Mouse (Mus musculus): ENCODE measurements at regions not wholly inside any gene's neighbourhood (a gene's known extent, or its start where the extent isn't known, plus 50 kb on each side); places are given as distances from the start of the nearest gene placed in this dataset.

DNA sequence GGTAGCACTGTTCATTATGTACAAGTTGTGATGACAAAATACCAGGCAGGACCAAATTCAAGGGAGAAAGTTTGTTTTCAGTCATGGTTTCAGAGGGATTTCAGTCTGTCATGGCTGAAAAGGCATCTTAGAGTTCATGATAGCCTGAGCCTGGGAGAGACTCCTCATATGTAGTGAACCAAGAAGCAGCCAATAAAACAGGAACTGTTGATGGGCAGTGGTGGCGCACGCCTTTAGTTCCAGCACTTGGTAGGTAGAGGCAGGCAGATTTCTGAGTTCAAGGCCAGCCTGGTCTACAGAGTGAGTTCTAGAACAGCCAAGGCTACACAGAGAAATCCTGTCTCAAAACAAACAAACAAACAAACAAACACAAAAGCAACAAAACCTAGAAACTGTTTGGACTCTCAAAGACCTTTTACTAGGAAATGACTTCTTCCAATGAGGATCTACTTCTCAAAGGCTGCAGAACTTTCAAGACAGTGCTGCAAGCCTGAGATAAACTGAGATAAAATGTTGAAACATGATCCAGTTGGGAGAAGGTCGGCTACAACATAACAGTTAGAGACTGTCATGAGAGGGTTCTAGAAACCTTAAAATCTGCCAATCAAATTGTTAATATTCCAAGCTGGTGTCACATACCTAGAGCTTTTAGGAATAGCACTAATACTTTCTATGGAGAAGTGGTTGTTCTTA is 817.5 kb upstream of the Lcorl start:
- no peaks in the 10 kb centered on the region for H3K9me3 ChIP-seq (ENCODE audit: control insufficient read depth, low read length)
- no peak overlapping the region for H3K9ac ChIP-seq (ENCODE audit: low read depth, low read length)
- ATAC-seq (replicated peaks; ENCODE audit: low FRiP score) (no peak), DNase-seq (ENCODE audit: low spot score) (no peak)
- no peaks in the 10 kb centered on the region for H3K4me1 ChIP-seq (replicated peaks; ENCODE audit: control insufficient read depth, insufficient read depth, low read length)
- no peak overlapping the region for H3K27ac ChIP-seq (ENCODE audit: low read depth, low read length)
- no peak overlapping the region for H3K4me2 ChIP-seq
- H3K36me3 ChIP-seq (ENCODE audit: control insufficient read depth, insufficient read depth, low read length): no peaks in the 10 kb centered on the region
- H3K4me3 ChIP-seq (ENCODE audit: low read depth, low read length): no peak overlapping the region
- 75% methylated on average over 3 of the region's 3 CpGs for WGBS
- H3K27me3 ChIP-seq (replicated peaks; ENCODE audit: control insufficient read depth, insufficient read depth, low read length): no peaks in the 10 kb centered on the region

DNA sequence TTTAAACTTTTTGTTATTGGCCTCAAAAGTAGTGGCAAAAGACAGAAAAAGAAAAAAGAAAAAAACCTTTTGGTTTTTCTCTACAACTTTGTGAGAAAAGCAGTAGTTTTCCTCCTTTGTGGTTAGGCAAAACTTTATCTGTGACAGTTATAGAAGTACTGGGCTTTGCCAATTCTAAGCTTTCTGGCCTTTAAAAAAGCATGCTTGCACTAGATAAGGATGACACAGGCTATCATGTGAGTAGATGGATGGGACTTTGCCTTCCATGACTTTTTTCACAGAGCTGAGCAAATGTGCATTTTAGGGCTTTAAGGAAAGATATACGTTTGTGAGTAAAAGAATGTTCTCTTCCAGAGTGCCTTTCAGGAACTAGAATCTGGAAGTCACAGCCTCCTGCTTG is 816.0 kb upstream of the Lcorl start:
- H3K27me3 ChIP-seq (replicated peaks; ENCODE audit: control insufficient read depth, insufficient read depth, low read length): no peaks in the 10 kb centered on the region
- WGBS: 33% methylated on average over 1 of the region's 1 CpGs
- H3K9ac ChIP-seq (ENCODE audit: low read depth, low read length): no peak overlapping the region
- DNase-seq (ENCODE audit: low spot score) (no peak), ATAC-seq (replicated peaks; ENCODE audit: low FRiP score) (peak; percentile 60)
- no peak overlapping the region for H3K4me3 ChIP-seq (ENCODE audit: low read depth, low read length)
- H3K36me3 ChIP-seq (ENCODE audit: control insufficient read depth, insufficient read depth, low read length): no peaks in the 10 kb centered on the region
- H3K4me1 ChIP-seq (replicated peaks; ENCODE audit: control insufficient read depth, insufficient read depth, low read length): no peaks in the 10 kb centered on the region
- H3K27ac ChIP-seq (ENCODE audit: low read depth, low read length): no peak overlapping the region
- H3K9me3 ChIP-seq (ENCODE audit: control insufficient read depth, low read length): no peaks in the 10 kb centered on the region
- H3K4me2 ChIP-seq: no peak overlapping the region

DNA sequence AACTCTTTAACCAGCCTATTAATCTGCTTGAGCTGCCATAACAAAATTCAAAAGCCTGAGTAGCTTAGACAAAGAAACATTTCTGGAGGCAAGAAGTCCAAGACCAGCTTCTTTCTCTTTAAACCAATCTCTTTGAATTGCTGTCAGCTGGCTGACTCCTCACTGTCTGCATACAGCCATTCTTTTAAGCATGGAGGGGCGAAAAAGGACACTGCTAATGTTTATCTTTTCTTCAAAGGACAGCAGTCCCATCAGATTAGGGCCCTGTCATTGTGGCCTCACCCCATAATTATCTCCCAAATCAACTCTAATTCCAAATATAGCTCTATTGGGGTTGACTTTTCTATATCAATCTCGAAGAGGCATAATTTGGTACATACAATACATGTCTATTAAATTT is 813.1 kb upstream of the Lcorl start:
- Histone ChIP-seq H3K9me3 (ENCODE audit: control insufficient read depth, low read length) (no peaks in the 10 kb centered on the region), H3K4me2 (no peak overlapping the region), H3K4me1 (replicated peaks; ENCODE audit: control insufficient read depth, insufficient read depth, low read length) (no peaks in the 10 kb centered on the region), H3K4me3 (ENCODE audit: low read depth, low read length) (no peak overlapping the region), H3K9ac (ENCODE audit: low read depth, low read length) (no peak overlapping the region), H3K27ac (ENCODE audit: low read depth, low read length) (no peak overlapping the region), H3K36me3 (ENCODE audit: control insufficient read depth, insufficient read depth, low read length) (no peaks in the 10 kb centered on the region), H3K27me3 (replicated peaks; ENCODE audit: control insufficient read depth, insufficient read depth, low read length) (no peaks in the 10 kb centered on the region)
- DNase-seq (ENCODE audit: low spot score) (no peak), ATAC-seq (replicated peaks; ENCODE audit: low FRiP score) (no peak)
- WGBS: 78% methylated on average over 2 of the region's 2 CpGs

DNA sequence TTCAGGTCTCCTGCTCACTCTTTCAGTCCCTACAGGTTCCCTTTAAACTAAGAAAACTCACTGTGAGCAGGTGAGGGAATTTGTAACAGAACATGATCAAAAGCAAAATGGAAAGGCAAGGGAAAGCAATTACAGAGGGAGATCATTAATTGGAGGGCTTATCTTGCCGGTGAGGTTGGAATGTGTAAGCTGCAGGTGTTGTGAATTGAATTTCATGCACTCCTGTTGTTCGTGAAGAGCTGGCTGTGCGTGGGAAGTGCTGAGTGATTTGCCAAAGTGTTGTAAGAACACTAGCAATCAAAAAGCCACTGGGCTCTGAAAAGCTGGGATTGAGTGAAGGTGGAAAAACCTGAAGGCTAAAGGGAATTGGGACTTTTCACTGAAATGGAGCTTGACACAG is 808.8 kb upstream of the Lcorl start:
- H3K4me3 ChIP-seq (ENCODE audit: low read depth, low read length): no peak overlapping the region
- no peaks in the 10 kb centered on the region for H3K27me3 ChIP-seq (replicated peaks; ENCODE audit: control insufficient read depth, insufficient read depth, low read length)
- ATAC-seq (replicated peaks; ENCODE audit: low FRiP score) (no peak), DNase-seq (ENCODE audit: low spot score) (no peak)
- 33% methylated on average over 3 of the region's 3 CpGs for WGBS
- H3K9me3 ChIP-seq (ENCODE audit: control insufficient read depth, low read length): no peaks in the 10 kb centered on the region
- no peak overlapping the region for H3K27ac ChIP-seq (ENCODE audit: low read depth, low read length)
- H3K36me3 ChIP-seq (ENCODE audit: control insufficient read depth, insufficient read depth, low read length): no peaks in the 10 kb centered on the region
- H3K4me2 ChIP-seq: no peak overlapping the region
- no peaks in the 10 kb centered on the region for H3K4me1 ChIP-seq (replicated peaks; ENCODE audit: control insufficient read depth, insufficient read depth, low read length)
- no peak overlapping the region for H3K9ac ChIP-seq (ENCODE audit: low read depth, low read length)

DNA sequence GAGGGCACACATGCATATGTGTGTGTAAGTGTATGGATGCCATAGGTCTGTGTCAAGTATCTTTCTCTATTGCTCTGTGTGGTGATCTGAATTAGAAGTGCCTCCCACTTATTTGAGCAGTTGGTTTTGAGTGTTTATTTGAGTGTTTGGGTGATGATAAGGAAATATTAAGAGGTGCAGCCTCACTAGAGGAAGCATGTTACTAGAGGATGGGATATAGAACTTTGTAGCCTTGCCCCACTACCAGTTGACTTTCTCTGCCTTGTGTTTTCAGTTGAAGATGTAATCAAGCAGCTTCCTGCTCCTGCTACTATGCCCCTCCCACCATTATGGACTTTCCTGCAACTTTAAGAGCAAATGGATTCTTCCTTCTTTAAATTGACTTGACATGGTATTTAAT is 799.6 kb upstream of the Lcorl start:
- H3K4me2 ChIP-seq: no peak overlapping the region
- H3K27me3 ChIP-seq (replicated peaks; ENCODE audit: control insufficient read depth, insufficient read depth, low read length): no peaks in the 10 kb centered on the region
- H3K27ac ChIP-seq (ENCODE audit: low read depth, low read length): no peak overlapping the region
- no peak overlapping the region for H3K4me3 ChIP-seq (ENCODE audit: low read depth, low read length)
- H3K36me3 ChIP-seq (ENCODE audit: control insufficient read depth, insufficient read depth, low read length): no peaks in the 10 kb centered on the region
- ATAC-seq (replicated peaks; ENCODE audit: low FRiP score) (no peak), DNase-seq (ENCODE audit: low spot score) (no peak)
- no peaks in the 10 kb centered on the region for H3K9me3 ChIP-seq (ENCODE audit: control insufficient read depth, low read length)
- H3K9ac ChIP-seq (ENCODE audit: low read depth, low read length): no peak overlapping the region
- H3K4me1 ChIP-seq (replicated peaks; ENCODE audit: control insufficient read depth, insufficient read depth, low read length): no peaks in the 10 kb centered on the region

DNA sequence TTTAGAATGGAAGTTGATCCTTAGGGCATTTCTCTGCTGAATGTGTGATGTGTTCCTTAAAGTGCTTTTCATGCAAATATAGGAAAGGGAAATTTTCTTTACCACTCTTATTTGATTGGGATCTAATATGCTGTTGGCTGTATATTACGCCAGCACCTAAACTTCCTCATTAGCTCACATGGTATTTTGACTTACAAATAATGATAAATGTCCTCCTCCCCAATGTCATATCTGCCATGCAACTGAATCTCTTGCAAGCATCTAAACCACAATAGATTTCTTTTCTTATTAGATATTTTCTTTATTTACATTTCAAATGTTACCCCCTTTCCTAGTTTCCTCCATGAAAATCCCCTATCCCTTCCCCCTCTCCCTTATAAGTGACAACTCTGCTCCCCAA is 796.8 kb upstream of the Lcorl start:
- Histone ChIP-seq H3K4me3 (ENCODE audit: low read depth, low read length) (no peak overlapping the region), H3K9ac (ENCODE audit: low read depth, low read length) (no peak overlapping the region), H3K4me2 (no peak overlapping the region), H3K9me3 (ENCODE audit: control insufficient read depth, low read length) (no peaks in the 10 kb centered on the region), H3K27ac (ENCODE audit: low read depth, low read length) (no peak overlapping the region), H3K27me3 (replicated peaks; ENCODE audit: control insufficient read depth, insufficient read depth, low read length) (no peaks in the 10 kb centered on the region), H3K4me1 (replicated peaks; ENCODE audit: control insufficient read depth, insufficient read depth, low read length) (no peaks in the 10 kb centered on the region), H3K36me3 (ENCODE audit: control insufficient read depth, insufficient read depth, low read length) (no peaks in the 10 kb centered on the region)
- ATAC-seq (replicated peaks; ENCODE audit: low FRiP score) (no peak), DNase-seq (ENCODE audit: low spot score) (no peak)
- WGBS: 81% methylated on average over 1 of the region's 1 CpGs

DNA sequence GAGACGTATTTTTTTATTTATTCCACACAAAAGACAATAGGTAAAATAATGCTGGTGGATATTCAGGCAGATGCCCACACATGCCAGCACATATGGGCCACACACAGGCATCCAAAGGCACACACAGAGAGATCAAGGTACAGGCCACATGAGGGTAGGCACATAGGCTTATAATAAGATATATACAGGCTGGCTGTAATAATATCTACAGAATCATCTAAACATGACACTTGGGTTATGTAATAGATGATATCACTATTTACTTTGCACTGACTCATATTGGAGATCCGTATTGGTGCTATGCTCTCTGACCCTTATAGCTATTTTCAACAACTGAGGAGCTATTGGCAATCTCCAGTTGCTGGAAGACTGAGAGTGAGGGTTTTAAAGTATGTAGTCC is 785.6 kb upstream of the Lcorl start:
- WGBS: 62% methylated on average over 2 of the region's 2 CpGs
- H3K4me3 ChIP-seq (ENCODE audit: low read depth, low read length): no peak overlapping the region
- no peaks in the 10 kb centered on the region for H3K4me1 ChIP-seq (replicated peaks; ENCODE audit: control insufficient read depth, insufficient read depth, low read length)
- no peak overlapping the region for H3K9ac ChIP-seq (ENCODE audit: low read depth, low read length)
- no peaks in the 10 kb centered on the region for H3K9me3 ChIP-seq (ENCODE audit: control insufficient read depth, low read length)
- no peak overlapping the region for H3K27ac ChIP-seq (ENCODE audit: low read depth, low read length)
- no peaks in the 10 kb centered on the region for H3K27me3 ChIP-seq (replicated peaks; ENCODE audit: control insufficient read depth, insufficient read depth, low read length)
- H3K4me2 ChIP-seq: no peak overlapping the region
- ATAC-seq (replicated peaks; ENCODE audit: low FRiP score): no peak
- H3K36me3 ChIP-seq (ENCODE audit: control insufficient read depth, insufficient read depth, low read length): no peaks in the 10 kb centered on the region
- no peak for DNase-seq (ENCODE audit: low spot score)

DNA sequence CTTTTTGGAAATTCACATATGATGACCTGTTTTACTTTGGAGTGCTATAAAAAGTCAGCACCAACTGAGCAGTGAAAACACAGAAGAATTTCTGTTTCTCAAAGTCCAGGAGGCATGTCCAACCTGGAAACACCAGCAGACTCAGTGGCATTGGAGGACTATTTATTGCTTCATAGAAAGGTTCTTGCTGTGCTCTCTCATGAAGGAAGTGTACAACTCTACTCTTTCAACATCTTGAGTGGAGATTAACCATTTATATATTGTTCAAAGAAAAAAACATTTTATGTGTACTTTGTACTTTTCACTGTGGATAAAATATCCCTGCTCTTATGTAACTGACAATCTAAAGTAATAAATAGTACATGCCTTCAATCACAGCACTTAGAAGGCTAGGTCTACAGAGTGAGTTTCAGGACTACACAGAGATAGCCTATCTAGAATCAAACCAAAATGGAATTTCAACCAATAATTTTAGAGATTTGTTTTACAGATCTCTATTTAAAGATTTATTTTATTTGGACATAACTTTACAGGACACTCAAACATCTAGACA is 777.8 kb upstream of the Lcorl start:
- Histone ChIP-seq H3K27me3 (replicated peaks; ENCODE audit: control insufficient read depth, insufficient read depth, low read length) (no peaks in the 10 kb centered on the region), H3K4me2 (no peak overlapping the region), H3K36me3 (ENCODE audit: control insufficient read depth, insufficient read depth, low read length) (no peaks in the 10 kb centered on the region), H3K9ac (ENCODE audit: low read depth, low read length) (no peak overlapping the region), H3K27ac (ENCODE audit: low read depth, low read length) (no peak overlapping the region), H3K4me1 (replicated peaks; ENCODE audit: control insufficient read depth, insufficient read depth, low read length) (no peaks in the 10 kb centered on the region), H3K9me3 (ENCODE audit: control insufficient read depth, low read length) (no peaks in the 10 kb centered on the region), H3K4me3 (ENCODE audit: low read depth, low read length) (no peak overlapping the region)
- ATAC-seq (replicated peaks; ENCODE audit: low FRiP score) (no peak), DNase-seq (ENCODE audit: low spot score) (no peak)

All from liver, embryonic 11.5 days (tissue).